Mouse (Mus musculus) frontal cortex, adult 2 months (tissue): ENCODE measurements around the gene Ms4a4d. TPM values are rescaled to one million over a fixed set of nuclear protein-coding genes. Genes with fewer than 3 reads are reported as not detected.
"Not testable (repeated sequence)": the region's sequence is repeated elsewhere in the genome, so short reads cannot be mapped to it uniquely, and the experiment has no call there.

Experiments
- DNase-seq, 2 experiments: peaks; one replicate each; pipeline ENCODE4 v3.0.0; 2022; ENCODE audit warnings: low spot score in 1 of 2; ENCODE audit errors: extremely low spot score in 1 of 2
- polyA plus RNA-seq: library from polyadenylated mRNA; depleted of rRNA; stranded (reverse); fragments of >200 nt; gene quantifications from 2 replicates; pipeline ENCODE4 v1.2.3, GENCODE M21; 2012; rRNA removed

Ms4a4d gene
- polyA plus RNA-seq = not detected in 2 replicates

DNA sequence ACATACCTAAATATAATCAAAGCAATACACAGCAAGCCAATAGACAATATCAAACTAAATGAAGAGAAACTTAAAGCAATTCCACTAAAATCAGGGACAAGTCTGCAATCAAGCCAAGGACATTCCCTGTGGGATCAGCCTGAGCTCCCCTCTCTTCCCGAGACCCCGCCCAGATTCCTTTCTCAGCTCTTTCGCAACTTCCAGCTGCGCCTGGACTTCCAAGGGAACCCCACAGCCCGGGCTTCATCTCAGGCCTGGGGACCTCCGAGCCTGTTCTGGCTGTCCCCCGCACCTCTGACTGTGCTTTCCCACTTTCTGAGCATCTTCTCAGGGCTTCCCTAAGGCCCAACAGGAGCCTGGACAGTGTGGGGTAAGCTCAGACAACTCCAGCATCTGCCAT lies at the start of gene Ms4a4d:
Ms4a4d (plus strand) TSS at position 209 of the 400 bp plus-strand sequence.
- no peak for DNase-seq

DNA sequence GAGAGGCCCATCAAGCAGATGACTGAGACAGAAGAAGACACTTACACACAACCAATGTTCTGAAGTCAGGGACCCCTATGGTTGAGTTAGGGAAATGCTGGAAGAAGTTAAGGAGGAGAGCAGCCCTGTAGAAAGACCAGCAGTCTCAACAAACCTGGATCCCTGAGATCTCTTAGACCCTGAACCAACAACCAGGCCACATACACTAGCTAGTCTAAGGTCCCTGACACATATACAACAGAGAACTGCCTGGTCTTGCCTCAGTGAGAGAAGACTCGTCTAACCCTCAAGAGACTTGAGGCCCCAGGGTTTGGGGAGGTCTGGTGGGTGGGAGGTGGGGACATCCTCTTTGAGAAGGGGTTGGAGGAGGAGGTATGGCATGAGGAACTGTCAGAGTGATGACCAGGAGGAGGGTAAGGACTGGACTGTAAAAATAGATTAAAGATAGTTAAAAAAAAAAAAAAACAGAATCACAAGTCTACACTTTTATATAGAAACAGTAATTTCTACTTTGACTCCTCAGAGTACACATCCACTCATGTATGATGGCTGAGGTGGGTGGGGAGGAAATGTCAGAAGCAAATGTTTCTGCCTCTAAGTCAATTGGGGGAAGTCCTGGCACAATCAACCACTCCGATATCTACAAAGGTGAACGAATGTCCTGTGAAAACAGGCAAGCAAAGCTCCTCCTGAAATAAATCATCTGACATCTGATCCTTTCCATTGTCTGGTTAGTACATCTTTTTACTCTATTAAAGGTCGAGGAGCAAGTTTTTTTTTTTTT lies 45.0 kb upstream of the Ms4a4d start:
- no peak for DNase-seq

DNA sequence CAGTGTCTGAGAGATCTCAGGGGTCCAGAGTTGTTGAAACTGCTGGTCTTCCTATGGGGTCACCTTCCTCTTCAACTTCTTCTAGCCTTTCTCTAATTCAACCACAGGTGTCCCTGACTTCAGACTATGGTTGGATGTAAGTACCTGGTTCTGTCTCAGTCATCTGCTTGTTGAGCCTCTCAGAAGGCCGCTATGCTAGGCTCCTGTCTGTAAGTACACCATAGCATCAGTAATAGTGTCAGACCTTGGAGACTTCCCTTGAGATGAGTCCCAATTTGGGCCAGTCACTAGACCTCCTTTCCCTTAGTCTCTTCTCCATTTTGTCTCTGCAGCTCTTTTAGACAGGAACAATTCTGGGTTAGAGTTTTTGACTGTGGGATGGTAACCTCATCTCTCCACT lies 43.9 kb upstream of the Ms4a4d start:
- no peak for DNase-seq

DNA sequence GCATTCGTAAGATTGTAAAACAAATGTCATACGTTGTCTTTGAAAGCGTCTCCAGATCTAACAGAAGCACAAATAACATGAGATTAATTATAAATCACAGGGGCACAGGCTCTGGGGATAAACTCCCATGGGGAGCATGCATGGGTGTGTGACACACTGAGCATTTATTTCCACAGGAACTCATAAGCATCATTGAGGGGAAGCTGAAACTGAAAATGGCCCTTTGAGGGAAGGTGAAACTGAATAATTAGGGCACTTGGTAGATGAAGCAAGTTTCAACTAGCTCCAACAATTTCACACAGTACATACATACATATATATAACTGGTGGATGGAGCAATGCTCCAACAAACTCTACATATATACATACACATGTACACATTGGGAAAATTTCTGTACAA lies 42.1 kb upstream of the Ms4a4d start:
- DNase-seq = no peak

DNA sequence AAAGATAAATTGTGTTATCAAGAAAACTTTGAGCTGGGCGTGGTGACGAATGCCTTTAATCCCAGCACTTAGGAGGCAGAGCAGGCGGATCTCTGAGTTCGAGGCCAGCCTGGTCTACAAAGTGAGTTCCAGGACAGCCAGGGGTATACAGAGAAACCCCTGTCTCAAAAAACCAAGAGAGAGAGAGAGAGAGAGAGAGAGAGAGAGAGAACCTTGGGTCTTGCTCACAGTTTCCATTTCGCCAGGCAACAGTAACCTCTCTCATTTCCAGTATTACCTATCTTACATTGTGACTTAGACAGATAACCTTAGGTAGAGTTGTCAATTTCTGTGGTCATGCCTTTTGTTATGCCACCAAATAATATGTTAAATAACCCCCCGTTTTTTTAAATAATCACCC lies 40.2 kb upstream of the Ms4a4d start:
- no peak for DNase-seq

DNA sequence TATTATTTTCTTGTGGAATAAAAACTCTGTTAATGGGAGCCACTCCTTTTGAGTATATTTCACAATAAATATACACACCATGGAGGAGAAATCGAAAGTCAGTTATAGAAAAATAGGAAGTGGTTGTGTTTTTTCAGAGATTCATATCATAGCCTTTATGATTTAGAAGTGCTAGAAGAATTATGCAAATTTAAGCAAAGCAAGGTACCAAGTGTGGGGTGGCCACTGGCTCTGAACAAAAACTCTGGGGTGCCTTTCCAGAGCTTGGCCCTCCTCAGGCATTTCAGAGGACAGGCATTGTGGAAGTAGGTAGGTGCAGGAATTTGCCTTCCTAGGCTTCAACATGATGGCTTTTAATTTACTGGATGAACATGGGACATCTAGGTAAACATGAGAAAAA lies 39.3 kb upstream of the Ms4a4d start:
- DNase-seq = not testable (repeated sequence)

DNA sequence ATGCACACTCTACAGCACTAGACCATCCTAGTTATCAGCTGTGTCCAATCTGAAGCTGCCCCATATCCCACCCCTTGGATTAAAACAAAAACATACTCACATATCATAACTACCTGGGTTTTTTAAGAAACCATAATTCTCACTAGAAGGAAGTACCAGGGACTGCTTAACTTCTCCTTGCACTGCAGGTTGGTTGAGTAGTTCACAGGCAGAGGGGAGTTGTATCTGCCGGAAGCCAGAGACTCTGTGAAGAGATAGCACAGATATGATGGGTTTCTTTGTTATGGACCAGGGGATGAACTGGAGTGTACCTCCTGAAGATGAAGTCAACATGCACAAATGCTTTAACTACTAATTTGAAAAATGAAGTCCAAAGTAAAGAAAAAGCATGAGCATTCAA lies 35.8 kb upstream of the Ms4a4d start:
- DNase-seq = no peak

DNA sequence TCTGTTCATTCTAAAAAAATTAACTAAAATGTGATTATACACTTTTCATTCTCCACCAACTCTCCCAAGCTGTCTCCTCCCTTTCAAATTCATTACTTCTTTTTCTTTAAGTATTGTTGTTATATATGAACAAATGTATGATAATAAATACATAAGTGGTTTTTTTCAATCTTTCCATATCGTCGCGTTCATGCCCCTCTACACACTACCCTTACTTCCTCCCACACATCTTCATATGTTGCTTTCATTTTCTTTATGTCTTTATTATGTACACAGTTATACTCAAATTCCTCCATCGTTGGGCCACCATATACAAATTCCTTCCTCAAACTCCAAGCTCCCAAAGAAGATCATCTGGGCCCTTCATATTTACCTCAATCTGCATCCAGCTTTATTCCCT lies 35.3 kb upstream of the Ms4a4d start:
- DNase-seq = no peak

DNA sequence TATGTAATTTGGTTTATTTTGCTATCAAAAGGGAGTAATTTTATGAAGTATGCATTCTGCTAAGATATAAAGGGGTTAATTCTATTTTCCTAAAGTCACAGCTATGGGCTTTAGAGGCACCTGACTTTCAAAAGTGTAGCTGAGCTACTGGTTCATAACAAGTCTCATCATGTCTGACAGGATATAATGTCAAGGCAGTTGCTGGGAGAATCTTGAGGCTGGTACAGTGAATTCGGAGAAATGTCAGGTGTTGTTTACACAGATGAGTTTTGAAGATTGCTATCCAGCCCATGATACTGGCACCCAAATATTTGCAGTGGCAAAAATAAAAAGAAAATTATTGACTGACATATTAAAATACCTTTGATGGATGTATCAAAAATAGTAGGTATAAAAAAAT lies 31.7 kb upstream of the Ms4a4d start:
- no peak for DNase-seq

DNA sequence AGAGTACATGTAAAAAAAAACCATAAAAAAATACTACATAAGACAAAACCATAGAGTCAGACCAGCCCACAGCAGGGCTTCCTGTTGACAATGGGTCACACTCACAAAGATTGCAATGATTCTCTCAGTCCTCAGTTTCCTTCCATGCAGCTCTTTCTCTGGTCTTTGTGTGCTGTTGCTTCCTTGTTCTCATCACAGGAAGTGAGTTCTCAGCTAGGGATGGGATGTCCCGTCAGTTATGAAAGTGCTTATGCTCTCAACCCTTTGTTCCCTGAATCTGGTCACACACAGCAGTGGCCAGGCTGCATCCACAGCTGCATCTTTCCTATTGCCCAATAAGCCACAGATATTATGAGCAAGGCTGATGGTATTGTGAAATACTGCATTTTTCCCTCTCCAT lies 23.1 kb upstream of the Ms4a4d start:
- no peak for DNase-seq

DNA sequence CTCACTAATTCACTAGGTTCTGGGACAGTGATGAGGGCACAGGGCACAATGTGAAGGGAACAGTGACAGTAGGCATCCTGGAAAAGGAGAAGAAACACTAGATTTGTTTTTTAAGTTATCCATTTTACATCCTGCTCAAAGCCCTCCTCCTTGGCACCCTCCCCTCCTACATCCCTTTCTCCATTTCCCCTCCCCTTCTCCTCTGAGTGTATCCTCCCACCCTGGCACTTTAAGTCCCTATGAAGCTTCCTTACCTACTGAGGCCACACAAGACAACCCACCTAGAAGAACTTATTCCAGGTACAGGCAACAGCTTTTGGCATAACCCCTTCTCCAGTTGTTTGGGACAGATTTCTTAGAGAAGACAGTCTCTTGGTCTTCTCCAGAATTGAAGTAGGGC lies 20.4 kb upstream of the Ms4a4d start, which contains the start of gene Ms4a6b:
Ms4a6b (plus strand) TSS at position 267 of the 400 bp plus-strand sequence.
- DNase-seq = no peak

DNA sequence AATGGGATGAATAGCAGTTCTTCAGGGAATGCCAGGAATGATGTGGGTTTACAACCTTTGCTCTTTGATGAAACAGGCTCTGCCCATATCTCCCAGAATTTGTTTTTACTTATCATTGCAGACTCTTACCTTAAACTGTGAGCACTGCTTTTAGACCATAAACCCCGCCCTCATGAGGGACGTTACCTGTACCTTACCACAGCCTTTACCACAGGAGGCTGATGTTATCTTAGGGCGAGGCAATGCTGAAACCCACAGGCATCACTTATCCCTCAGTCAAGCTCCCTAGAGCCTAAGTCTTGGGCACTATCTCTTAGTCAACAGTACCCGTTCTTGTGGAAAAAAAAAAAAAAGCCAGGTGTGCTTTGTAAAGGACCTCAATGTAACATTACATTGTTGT lies 19.8 kb upstream of the Ms4a4d start:
- no peak for DNase-seq

DNA sequence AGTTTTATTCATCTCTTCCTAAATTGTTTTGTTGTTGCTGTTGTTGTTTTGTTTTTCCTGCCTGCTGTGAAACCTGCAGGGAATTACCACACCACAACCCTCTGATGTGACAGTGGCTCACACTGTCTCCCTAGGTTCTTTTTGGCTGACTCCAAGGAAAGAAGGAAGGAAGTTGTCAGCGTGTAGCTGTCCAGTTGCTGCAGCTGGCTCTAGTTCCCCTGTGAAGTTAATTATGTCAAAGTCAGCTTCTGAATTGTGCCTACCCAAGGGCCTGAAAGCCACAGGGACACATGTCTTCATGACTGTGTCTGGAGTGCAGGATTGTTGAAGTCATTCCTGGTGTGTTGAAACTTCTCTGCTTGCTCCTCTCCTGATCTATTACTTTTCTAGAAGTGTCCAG lies 19.2 kb upstream of the Ms4a4d start:
- not testable (repeated sequence) for DNase-seq

DNA sequence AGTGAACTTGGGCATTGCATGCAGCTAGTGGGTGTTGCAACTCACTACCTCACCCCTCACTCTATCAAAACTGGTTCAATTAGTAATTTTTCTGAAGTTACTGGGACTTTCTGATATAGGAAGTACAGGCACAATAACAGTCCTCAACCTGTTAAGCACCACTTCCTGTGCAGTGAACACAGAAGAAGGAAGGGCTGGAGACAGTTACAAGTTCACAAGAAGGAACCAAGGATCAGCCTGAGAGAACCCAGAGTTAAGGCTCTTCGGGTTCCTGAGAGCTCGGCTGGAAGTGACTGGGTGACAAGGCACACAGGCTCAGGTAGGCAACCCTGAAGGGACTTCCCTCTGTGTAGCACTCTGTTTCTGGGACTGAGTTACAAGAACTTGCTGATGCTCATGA lies 18.2 kb upstream of the Ms4a4d start:
- DNase-seq = not testable (repeated sequence)

DNA sequence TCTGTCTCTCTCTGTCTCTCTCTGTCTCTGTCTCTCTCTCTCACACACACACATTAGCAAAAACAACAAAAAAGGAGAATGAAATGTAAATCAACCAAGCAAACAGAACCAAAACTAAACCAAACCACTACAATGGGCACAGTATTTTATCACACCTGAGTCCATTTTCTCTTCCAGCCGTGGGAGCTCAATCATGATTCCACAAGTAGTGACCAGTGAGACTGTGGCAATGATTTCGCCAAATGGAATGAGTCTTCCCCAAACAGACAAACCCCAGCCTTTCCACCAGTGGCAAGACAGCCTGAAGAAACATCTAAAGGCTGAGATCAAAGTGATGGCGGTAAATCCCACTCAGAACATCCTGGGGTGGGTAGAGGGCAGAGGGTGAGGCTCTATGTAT lies 16.5 kb upstream of the Ms4a4d start:
- DNase-seq = no peak

DNA sequence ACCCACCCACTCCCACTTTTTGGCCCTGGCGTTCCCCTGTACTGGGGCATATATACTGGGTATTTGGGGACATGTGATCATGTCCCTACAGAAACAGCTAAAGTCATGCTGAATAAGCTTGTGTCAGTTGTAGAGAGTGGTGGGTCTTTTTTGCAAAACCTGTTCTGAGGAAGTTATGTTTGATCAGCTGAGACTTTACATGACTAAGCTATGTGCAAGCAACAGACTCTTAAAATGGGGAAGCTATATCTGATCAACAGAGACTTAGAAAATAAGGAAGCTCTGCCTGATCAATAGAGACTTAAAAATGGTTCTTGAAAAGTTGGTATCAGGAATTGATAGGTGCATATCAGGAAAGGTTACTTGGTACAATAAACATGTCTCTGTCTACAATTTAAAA lies 3.2 kb upstream of the Ms4a4d start:
- DNase-seq = no peak

DNA sequence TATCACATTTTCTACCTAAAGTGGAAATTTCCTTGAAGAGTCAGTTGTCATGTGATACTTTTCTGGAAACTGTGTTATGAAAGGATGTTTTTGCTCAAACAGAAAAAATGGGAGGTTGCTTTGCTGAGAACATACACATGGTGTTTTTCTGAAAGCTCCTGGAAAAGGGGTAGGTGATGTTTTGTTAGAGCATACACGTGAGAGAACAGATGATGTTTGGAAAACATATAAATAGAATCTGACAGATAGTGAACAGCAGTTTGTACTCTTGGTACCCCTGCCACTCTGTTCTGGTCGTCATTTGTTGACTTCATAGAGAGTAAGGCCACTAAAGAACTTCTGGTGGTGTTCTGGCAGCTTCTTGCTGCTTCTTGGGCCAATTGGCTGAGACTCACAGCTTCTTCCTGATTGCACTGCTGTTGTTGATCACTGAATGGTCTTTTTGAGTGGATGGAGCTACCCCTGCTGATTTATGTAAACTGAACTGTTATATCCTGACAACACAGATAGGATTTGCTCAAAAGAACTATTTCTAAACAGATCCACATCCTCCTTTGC lies 2.6 kb upstream of the Ms4a4d start:
- no peak for DNase-seq

DNA sequence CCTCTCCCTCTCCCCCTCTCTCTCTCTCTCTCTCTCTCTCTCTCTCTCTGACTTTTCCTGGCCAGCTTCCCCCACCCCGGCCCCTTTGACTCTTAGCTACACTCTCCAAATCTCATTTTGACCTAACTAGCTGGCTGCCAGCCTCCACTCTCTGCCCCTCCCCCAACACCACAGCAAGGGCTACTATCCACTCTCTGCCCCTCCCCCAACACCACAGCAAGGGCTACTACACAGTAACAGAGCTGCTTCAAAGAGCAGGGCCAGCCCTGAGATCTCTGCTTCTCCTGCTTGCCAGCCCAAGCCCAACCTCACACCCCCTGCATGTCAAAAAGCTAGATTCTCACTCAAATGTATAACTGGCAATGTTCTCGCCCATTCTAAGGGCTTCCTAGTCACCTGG lies 735 bp downstream of the Ms4a4d start:
- no peak for DNase-seq

DNA sequence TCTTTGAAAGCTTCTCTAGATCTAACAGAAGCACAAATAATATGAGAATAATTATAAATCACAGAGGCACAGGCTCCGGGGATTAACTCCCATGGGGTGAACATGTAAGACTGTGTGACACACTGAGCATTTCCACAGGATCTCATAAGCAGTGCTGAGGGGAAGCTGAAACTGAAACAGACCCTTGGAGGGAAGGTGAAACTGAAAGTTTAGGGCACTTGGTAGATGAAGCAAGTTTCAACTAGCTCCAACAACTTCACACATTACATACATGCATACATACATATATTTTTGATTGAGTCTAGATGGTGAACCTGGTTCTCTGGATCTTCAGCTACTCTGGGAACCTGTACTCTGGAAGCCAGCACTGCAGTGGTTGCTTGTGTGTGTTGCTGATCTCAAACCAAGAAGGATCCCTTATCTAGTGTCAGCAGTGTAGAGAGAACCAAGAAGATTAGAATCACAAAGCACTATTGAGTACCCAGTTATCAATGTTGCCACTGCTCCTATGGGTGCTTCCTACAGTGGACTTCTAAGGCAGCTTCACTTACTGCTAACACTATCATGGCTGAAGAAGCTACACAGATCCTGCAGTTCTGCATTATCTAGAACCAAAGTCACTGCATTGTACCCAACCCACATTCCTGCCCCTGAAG lies 3.7 kb downstream of the Ms4a4d start:
- DNase-seq = not testable (repeated sequence)

DNA sequence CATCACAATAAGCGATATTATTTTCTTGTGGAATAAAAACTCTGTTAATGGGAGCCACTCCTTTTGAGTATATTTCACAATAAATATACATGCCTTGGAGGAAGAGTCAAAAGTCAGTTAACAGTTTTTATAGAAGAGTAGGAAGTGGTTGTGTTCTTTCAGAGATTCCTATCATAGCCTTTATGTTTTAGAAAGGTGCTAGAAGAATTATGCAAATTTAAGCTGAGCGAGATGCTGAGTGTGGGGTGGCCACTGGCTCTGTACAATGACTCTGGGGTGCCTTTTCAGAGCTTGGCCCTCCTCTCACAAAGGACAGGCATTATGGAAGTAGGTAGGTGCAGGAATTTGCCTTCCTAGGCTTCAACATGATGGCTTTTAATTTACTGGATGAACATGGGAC lies 7.8 kb downstream of the Ms4a4d start:
- DNase-seq = not testable (repeated sequence)

DNA sequence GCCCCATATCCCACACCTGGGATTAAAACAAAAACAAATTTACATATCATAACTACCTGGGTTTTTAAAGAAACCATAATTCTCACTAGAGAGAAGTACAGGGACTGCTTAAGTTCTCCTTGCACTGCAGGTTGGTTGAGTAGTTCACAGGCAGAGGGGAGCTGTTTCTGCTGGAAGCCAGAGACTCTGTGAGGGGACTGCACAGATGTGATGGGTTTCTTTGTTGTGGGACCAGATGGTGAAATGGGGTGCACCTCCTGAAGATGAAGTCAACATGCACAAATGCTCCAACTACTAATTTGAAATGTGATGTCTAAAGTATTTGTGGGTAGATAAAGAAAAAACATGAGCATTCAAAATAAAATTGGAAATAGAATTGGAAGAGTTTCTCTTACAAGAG lies 11.3 kb downstream of the Ms4a4d start:
- DNase-seq = no peak

DNA sequence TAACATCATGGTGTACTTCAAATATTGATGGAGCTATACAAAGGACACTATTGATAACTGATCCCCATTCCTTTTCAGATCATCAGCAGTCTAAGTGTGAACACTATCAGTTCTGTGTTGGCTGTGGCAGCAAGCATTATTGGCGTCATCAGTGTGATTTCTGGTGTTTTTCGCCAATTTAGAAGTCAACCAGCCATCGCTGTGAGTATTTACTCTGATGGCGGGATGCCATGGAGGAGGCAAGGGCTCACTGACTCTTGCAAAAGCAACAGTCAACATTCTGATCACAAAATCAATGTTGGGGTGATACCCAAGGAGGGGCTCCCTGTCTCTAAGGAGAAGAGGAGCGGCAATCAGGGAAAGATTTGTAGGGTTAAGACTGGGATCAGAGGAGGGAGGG lies 18.1 kb downstream of the Ms4a4d start:
- DNase-seq = no peak
